Mouse (Mus musculus) gastrocnemius, postnatal 25 days (tissue): Measurements from ENCODE around the gene Slc44a3. TPM values are rescaled to one million over a fixed set of nuclear protein-coding genes. Genes with fewer than 3 reads are reported as not detected.
A peak's percentile ranks its signal among the peaks of the same experiment; 100 is the strongest.

Source experiments
- DNase-seq: peaks from one replicate; pipeline ENCODE4 v3.0.0; 2022
- total RNA-seq, 2 experiments: library from RNA; stranded (reverse); gene quantifications; 1 replicate in 1 of 2; 2 replicates in 1 of 2; pipeline ENCODE4 v1.2.3; 2021

Slc44a3 gene
- total RNA-seq, 2 experiments from 2014 or later: 0.40 TPM; not detected in 1

DNA sequence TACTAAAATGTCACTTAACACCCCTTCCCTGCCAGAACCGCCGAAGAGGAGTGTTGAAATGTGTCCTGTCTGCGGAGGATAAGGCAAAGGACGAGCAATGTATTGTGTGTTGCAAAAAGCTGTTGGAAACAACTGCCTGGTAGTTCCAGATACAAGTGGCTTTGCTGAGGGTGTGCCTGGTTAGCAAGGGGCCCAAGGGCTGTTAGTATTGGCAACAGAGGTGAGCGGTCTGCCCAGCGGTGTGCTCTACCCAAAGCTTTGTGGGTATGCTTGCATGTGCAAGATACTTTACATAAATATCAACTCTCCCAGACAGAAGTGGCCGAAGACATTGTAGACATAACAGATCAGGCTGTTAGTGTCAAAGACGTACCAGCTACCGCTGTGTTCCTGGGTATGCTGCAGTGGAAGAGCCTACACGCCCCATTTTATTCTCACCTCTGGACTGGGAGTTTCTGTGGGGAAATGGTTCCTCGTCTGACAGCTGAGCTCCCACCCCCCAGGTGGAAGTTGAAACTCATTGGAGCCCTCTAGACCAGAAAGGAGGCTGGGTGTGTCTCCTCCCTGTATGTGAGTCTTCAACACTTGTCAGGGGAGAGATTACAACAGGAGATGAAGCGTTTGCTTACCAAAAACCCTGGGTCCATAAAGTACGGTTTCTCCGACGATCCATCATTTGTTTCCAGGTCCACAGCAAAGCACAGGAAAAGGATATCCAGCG lies 71.6 kb downstream of the Slc44a3 start:
- no peak for DNase-seq

DNA sequence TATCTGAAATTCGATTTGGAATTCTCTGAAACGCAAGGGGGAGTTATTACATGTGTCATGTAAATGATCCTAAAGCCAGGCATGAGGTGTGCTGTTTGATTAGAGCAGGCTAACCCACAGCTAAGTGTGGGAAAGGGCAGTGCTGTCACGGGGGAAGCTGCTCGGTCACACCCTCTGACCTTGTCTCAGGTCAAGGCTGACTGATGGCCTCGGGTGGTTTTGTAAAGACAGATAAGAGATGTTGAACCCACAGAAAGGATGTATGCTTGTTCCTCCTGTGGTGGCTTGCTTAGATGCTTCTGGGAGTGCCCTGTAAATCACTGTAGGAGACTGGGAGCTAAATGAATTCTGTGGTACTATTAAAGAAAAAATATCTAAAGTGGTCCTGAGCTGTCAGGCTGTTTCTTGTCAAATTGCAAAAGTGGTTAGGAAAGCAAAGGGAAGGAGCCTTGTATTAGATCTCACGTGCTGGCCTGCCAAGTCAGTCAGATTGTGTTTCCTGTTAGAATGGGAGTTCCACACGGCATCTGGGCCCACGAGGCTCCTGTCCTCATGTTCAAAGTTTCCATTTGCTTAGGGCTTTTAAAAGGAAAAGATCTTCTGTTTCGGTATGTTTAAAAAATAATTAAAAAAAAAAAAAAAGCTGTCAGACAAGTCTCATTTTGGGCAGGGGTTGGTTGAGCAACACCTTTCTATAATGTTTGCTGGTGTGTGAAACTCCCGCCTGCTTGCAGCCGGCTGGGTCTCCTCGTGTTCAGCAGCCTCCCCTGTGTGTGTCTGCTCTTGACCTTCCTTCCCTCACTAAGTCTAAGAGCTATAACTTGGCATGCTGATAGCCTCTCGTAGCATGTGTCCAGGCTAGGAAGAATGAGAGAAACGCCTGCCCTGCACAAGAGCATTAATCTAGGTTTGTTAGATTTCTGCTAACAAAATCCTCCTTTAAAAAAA lies 73.4 kb downstream of the Slc44a3 start:
- no peak for DNase-seq

DNA sequence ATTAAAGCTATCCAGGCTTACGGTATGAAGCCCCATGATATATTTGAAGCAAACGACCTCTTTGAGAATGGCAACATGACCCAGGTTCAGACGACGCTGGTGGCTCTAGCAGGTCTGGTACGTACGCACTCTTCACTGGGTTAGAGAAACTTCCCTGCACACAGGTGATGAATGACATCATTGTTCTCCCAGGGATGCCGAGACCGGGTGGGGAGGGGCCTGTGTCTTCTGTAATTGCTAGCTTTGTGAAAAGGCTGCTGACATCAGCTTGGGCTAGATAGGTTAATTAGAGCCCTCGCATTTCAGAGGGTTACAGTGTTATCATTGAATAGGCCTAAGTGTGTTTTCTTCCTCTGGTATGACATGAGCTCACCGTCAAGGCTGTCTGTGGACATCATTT lies 80.8 kb downstream of the Slc44a3 start:
- no peak for DNase-seq

DNA sequence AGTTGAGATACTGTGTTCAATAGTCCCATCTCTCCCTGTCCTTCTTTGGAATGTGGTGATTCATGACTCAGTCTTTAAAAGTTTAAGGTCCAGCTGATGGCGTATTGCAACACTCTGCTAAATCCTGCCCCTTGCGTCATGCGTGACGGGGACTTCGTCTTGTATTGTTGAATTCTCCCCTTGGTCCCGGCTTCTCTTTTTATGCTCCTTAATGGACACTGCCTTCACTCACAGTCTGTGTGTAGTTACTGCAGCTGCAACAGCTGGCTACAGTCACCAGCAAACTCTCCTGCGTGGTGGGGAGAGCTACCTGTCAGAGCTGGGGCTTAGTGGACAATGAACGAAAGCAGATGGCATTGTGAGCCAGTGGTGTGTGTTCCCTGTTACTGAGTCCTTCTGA lies 82.7 kb downstream of the Slc44a3 start:
- no peak for DNase-seq

DNA sequence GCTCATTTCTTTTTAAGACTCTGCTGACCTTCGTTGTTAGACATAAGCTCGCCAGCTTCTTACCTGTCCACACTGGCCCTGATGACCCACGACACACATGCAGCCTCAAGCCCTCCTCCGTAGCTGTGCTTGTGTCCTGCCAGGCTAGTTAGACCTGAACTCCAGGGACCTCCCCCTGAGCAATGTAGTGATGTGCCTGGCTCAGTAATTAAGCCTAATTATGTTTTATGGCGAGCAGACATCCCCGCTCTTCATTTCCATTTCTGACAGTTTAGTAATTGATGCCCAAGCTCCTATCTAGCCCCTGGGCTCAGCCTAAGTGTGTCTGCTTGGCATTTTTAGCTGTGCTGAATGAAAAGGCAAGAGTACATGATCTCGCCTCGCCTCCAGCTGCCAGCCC lies 83.6 kb downstream of the Slc44a3 start:
- DNase-seq: no peak

DNA sequence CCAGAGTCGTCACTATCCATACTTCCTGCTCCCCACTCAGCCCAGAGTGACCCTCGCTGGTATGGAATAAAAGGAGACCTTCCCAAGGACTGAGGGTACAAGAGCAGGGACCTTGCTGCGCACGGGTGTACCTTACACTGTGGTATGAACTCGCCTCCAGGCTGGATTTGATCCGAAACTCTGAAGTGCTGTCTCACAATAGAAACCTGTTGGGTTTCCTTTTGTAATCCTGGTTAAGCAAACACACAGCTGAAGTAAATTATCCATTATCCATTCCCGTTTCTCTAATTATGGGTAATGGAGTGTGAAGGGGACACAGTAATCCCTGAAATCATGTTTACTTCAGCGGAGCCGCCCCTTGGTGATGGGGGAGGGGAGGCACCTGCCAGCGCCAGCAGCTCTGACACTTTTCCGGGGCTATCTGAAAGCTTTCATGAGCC lies 84.2 kb downstream of the Slc44a3 start:
- no peak for DNase-seq

DNA sequence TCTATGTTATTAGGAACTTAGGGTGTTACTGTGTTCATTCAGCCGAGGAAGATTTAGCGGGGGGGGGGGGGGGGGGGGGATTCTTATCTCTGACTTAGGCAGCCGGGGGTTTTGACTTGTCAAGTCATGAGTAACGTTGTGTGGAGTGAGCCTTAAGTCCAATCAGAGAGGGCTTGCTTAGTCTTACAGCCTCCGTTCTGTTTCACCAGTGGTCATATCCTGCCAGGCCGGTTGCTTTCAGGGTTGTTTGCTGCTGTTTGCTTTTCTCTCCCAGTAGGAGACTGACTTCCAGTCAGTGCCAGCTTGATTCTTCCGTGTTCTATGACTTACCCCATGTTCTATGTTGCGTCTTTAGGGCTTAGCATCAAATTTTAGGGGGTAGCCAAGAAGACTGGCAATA lies 85.8 kb downstream of the Slc44a3 start:
- no peak for DNase-seq

DNA sequence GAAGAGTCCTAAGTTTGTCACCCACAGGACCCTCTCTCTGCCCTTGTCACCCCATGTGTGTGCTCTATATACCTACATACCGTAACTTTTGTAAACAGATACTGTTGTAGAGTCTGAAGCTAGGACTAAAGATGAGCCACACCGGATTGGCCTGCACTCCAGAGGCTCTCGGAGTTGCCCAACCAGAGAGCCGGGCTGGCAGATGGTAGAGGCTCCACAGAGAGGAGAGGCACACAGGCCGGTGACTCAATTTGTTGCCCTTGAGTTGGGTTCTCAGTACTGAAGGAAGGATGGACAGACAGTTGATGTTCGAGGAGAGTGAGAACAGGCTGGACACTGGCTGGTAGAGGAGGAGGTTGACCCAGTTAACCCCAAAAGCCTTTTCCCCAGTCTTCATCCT lies 87.8 kb downstream of the Slc44a3 start:
- no peak for DNase-seq

DNA sequence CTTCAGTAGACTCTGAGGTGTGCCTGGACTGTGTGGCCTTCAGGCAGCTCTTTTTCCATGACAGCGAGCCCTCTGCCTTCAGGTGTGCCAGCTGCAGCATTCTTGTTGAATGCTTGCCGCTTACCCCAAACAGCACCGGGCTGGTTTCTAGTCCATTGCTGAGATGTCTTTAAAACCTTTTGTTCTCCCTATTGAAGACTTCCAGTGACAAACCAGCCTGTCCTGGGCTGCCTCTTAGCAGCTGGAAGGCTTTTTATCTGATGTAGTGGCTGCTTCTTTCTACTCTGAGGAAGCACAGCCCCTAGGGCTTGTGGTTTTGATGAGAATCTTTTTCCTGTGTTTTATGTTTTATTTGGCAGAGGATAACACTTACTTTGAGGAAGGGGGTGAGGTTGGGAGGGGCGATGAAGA lies 88.3 kb downstream of the Slc44a3 start:
- DNase-seq: no peak

DNA sequence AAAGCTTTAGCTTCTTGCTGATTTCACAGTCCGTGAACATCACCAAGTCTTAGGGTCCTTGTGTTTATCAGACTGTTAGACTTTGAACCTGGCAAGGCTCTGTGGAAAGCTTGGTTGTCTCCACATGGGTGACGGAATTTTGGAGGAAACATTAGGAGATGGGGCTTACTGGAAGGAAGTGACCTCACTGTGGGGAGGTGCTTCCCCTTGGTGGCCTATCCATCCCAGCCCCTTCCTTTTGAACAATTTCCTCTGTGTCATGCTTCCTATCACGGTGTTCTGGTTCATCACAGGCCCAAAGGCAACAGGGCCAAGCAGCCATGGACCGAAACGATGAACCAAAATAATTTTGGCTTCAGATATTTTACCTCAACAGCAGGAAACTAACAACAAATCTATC lies 89.9 kb downstream of the Slc44a3 start:
- DNase-seq: no peak

DNA sequence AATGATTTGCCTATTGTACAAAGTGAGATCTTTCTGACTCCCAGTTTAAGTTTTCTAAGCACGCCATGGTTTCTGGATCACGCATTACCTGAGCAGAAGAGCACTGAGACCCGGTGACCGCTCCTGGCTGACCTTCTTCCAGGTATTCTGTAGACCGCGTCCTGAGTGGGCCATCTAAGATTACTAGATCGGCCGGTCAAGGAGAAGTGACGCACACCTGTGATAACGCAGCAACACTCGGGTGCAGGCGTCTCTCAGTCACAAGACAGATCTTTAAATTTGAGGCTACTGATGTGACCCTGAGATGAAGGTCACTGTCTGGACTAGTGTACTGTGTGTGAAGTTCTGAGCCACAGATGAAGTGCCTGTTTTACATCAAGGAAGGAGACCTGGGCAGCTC lies 90.7 kb downstream of the Slc44a3 start:
- no peak for DNase-seq

DNA sequence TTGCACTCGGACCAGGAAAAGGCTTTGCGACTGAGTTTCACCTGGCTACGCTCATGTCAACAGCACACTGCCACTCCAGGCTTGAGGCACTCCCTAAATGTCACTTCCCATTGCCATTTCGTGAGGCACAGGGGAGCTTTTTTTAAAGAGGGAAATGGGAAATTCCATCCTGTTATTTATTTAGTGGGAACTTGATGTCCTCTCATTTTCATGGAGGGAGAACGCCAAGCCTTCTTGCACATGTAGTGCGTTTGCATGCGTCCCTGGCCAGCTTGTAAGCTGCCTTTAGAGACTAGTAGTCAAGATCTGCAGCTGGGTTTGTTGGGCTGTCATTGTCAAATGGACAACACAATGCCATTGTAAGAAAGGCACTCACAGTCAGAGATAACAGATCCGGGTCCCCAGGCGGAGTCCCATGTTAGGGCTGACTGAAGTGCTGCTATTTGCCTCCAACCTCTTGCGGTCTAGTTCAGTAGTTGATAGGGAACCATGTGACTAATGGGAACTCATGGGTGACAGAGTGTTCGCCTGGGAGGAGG lies 92.5 kb downstream of the Slc44a3 start:
- DNase-seq: no peak

DNA sequence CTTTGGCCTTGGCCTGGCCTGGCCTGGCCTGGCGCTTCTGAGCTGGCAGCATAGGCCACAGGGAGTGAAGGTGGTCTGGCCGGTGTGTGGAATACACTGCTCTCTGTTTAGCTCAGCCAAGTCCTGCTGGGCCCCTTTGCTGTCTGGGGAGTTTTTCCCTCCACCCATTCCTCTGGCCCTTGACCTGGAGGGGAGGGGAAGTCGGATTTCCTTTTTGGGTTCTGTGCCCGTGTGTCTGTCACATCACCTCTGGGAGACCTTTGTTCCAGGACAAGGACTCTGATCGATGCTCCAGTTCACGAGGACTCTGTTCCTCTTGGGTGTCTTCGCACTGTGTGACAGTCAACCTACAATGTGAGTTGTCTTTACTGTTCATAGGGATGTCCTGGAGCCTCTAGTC lies 94.2 kb downstream of the Slc44a3 start:
- no peak for DNase-seq

DNA sequence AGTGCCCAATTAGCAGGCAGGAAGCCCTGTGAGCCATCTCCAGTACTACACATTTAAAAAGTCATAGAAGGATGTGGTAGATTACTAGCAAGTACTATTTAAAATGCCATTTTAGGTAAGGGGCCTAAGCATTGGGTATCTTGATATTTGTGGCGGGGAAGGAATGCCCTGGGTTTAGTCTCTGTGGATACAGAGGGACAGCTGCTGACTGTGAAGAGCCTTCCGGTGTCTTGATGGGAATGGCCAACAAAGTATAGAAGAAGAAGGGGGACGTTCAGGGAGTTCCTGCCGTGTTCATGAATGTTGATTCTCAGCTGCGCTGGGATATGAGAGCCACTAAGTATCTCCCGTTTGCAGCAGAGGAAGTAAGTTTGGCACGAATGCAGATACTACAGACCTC lies 95.1 kb downstream of the Slc44a3 start:
- no peak for DNase-seq

DNA sequence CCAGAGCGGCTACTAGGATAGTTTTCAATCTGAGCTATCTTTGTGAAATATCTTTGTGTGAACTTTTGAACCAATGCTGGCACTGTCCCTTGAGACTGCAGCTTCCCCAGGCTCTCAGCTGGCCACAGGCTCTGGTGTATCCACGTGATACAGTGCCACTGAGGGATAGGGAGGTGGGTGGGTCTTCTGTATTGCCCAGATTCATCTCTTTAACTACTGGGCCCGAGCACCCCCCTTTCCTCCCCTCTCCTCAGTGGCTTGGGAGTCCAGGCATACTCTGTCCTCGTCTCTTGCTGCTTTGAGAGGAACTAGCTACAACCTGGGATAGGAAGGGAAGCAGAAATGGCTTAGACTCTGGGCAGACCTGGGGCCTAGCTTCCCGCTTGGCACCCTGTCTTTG lies 96.9 kb downstream of the Slc44a3 start:
- no peak for DNase-seq

DNA sequence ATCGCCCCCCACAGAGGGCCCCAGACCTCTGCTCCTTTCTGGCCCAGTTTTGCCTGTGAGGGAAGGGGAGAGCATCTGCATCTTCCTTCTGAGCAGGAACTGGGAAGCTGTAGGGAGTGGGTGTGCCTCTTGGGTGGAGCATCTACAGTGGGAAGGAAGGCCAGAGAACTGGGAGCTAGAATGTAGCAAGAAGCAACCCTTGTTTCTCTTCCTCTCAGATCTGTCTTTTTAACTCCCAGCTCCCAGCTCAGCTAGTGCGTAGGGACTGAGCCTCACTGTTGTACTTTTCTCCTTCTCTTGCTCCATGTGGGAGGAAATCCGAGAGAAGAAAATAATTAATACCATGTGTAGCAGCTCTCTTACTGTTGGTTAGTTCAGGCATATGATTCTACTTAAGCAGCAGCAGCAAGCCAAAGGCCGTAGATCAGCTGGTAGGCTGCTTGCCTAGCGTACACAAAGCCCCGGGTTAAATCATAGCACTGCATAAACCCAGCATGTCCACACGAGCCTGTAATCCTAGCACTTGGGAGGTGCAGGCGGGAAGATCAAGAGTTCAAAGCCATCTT lies 98.2 kb downstream of the Slc44a3 start:
- DNase-seq: peak; percentile 22

DNA sequence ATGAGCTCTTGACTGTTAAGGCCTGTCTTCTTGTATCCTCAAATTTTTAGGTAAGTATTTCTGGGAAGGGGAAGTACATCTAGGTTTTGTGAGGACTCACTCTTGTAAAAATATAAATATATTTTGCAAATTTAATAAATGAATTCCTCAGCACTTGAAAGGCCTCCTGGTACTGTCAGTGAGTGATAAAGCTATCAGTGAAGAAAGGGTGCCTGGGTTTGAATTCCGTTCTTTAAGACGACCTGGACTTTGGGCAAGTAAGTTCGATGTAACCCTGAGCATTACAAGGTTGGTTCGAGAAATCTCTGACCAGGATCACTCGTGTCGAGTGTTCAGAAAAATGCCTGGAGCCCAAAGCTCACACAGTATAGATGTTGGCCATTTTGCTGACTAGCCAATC lies 98.8 kb downstream of the Slc44a3 start:
- no peak for DNase-seq

DNA sequence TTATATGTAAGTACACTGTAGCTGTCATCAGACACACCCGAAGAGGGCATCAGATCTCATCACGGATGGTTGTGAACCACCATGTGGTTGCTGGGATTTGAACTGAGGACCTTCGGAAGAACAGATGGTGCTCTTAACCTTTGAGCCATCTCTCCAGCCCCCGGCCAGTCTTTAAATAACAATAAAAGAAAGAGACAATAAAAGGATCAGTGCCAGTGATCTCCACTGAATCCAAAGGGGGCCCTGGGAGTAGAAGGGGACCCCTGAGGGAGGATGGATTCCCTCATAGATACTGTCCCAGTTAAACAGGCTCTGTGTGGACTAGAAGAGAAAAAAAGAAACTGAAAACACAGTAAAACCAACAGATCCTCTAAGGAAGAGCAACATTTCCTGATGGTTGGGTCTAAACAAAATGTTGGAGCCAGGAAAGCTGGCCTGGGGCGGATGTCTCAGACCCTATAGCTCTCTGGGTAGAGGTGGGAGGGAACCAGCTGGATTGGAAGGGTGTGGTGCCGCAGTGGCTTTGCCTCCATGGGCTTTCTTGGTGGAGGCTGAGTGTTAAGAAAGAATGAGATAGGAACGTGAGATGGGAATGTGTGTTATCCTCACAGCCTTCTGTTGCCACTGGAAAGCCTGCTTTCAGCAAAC lies 101.8 kb downstream of the Slc44a3 start:
- DNase-seq: no peak

DNA sequence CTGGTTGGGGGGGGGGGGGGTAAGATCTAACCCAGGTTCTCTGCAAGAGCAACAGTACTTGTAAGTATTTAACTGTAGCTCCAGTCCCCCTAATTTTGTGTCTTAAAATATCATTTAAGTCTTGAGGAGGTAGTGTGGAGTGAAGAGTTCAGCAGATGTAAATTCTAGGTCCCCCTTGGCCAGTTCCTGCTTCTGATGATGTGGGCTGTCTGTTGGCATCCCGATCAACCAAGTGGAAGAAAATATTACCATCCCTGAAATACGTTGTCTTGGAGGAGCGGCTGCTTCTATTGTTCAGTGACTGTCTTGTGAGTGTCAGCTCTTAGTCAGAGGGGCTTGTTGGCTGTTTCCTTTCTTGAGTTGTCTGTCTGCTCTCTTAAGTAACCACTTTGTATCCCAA lies 102.7 kb downstream of the Slc44a3 start:
- no peak for DNase-seq

DNA sequence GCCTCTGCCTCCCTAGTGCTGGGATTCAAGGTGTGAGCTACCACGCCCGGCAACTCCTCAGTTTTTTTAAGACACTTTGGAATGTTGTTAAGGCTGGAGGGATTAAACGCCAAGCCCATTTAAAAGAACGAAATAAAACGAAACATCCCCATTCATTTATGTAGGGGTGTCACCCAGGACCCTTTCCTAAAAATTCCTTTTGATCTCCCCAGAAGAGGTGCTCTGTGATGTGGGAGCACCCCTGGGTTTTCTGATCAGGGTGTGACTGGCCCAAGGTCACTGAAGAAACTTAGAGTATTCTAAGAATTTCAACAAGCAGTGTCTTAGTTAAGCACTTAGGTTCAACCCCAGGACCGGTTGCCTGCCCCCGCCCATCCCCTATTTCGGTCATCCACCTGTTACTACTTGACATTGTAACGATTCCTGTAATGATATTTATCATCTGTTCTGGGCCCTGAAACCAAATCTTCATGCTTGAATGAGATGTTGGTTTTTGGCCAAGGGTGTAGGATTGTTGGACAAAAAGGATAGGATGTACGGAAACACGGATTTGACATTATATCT lies 103.4 kb downstream of the Slc44a3 start:
- DNase-seq: no peak

DNA sequence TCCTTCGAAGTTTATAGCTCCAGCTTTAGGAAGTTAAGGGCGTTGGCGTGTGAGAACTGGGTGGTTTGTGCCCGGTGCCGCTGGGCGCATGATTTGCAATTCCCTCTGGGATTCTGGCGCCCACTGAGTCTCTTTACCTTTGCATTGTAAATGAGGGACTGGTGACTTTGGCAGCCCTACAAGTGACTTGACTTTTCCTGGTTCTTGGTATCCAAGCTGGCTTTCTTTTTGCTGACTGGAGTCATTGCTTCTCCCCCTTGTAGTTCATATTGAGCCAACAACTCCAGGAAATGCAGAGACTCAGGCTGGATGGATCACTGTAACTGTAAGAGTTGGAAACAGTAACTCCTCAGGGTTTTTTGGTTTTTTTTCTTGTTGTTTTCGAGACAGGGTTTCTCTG lies 104.0 kb downstream of the Slc44a3 start:
- DNase-seq: no peak

DNA sequence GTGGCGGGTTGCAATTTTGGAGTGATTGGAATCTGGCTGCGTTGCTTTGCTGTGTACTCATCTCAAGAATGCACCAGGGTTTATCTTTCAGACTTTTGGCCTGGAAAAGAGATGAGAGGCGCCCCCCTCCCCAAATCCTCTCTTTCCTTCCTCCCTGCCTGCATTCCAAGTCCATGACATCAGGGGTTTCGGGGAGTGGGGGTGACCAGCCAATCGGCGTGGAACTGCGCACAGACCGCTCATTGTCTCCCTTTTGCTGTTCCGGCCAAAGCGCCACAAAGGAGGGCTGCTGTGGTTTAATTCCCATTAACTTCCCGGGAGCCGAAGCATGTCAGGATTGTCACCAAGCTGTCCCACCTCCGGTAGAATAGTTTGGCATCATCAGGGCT lies 104.7 kb downstream of the Slc44a3 start:
- DNase-seq: peak; percentile 68
